Mouse (Mus musculus): Measurements from ENCODE around the gene Gm4881. TPM values are rescaled to one million over a fixed set of nuclear protein-coding genes. Genes with fewer than 3 reads are reported as not detected.
"Not testable (repeated sequence)": the region's sequence is repeated elsewhere in the genome, so short reads cannot be mapped to it uniquely, and the experiment has no call there.

Gene Gm4881
- polyA plus RNA-seq, 1 experiment from 2014 or later = 1.3 TPM

- Histone ChIP-seq H3K4me2 (replicated peaks) (peak overlapping the region; percentile 74), H3K36me3 (peaks cover 10% of the 10 kb centered on the region), H3K4me1 (peaks cover 28% of the 10 kb centered on the region), H3K9ac (replicated peaks) (peak overlapping the region; percentile 68), H3K4me3 (peak overlapping the region; percentile 68), H3K27me3 (no peaks in the 10 kb centered on the region), H3K9me3 (no peaks in the 10 kb centered on the region), H3K27ac (replicated peaks) (peak overlapping the region; percentile 70)
- 0% methylated on average over 30 of the region's 30 CpGs for WGBS
- ATAC-seq (replicated peaks) = peak; percentile 99
Observed at GRCm38 (mm10) chr7:24904070-24904483, 40.2 kb downstream of the Gm4881 start.

GRCm38 (mm10) chr7:24903444-24903825 lies 40.9 kb downstream of the Gm4881 start:
- ATAC-seq (replicated peaks) = no peak
- Histone ChIP-seq H3K9me3 (no peaks in the 10 kb centered on the region), H3K27ac (replicated peaks) (peak overlapping the region; percentile 31), H3K9ac (replicated peaks) (peak overlapping the region; percentile 74), H3K36me3 (peaks cover 3% of the 10 kb centered on the region), H3K4me2 (replicated peaks) (peak overlapping the region; percentile 74), H3K27me3 (no peaks in the 10 kb centered on the region), H3K4me1 (peaks cover 28% of the 10 kb centered on the region), H3K4me3 (peak overlapping the region; percentile 68)
- 47% methylated on average over 10 of the region's 10 CpGs for WGBS

- H3K27ac ChIP-seq (replicated peaks) = peak within 1 kb of the TSS; percentile 60
- peak within 1 kb of the TSS; percentile 68 for H3K4me3 ChIP-seq
- H3K36me3 ChIP-seq = no peaks in the 10 kb centered on the region; the same call in 1 of the 2 replicates
- no peaks in the 10 kb centered on the region for H3K9me3 ChIP-seq
- WGBS = 8% methylated on average over 44 of the region's 68 CpGs
- peak within 1 kb of the TSS; percentile 74 for H3K9ac ChIP-seq (replicated peaks)
- peaks cover 28% of the 10 kb centered on the region for H3K4me1 ChIP-seq
- no peak for ATAC-seq (replicated peaks)
- no peaks in the 10 kb centered on the region for H3K27me3 ChIP-seq
- H3K4me2 ChIP-seq (replicated peaks) = peak within 1 kb of the TSS; percentile 74
Observed at GRCm38 (mm10) chr7:24902630-24903443, 41.5 kb downstream of the Gm4881 start, which contains the start of gene Arhgef1. Gene Arhgef1, plus strand, starts transcription at chr7:24902912.

- Histone ChIP-seq H3K4me2 (replicated peaks) (peak overlapping the region; percentile 74), H3K4me1 (peaks cover 28% of the 10 kb centered on the region), H3K27me3 (no peaks in the 10 kb centered on the region), H3K4me3 (peak overlapping the region; percentile 68), H3K36me3 (no peaks in the 10 kb centered on the region), H3K27ac (replicated peaks) (peak overlapping the region; percentile 60), H3K9ac (replicated peaks) (peak overlapping the region; percentile 74), H3K9me3 (no peaks in the 10 kb centered on the region)
- 58% methylated on average over 2 of the region's 2 CpGs for WGBS
- ATAC-seq (replicated peaks) = no peak
Observed at GRCm38 (mm10) chr7:24902264-24902629, 42.0 kb downstream of the Gm4881 start.

DNA sequence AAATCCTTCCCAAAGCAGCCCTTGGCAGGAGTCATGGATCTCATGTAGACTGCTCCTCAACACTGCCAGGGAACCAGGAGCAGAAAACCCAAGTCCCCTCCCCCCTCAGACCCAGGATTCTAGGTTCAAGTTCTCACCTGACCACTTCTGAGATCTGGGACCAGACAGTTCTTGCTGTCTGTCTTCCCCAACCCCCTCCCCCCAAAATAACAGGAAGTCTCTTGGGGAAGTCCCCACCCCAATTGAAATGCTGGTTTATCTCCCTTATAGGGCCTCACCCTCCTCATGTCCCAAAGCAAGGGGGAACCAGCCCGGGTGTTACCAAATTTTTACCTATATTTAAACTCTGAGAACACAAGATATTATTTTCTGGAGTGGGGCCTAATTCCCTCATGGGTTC lies 42.5 kb downstream of the Gm4881 start:
- H3K27ac ChIP-seq (replicated peaks) = peak overlapping the region; percentile 60
- no peak for ATAC-seq (replicated peaks)
- H3K4me1 ChIP-seq = peaks cover 28% of the 10 kb centered on the region
- WGBS = 81% methylated on average over 1 of the region's 1 CpGs
- H3K9ac ChIP-seq (replicated peaks) = no peak overlapping the region
- H3K4me2 ChIP-seq (replicated peaks) = no peak overlapping the region
- no peaks in the 10 kb centered on the region for H3K36me3 ChIP-seq
- no peak overlapping the region for H3K4me3 ChIP-seq
- no peaks in the 10 kb centered on the region for H3K9me3 ChIP-seq
- no peaks in the 10 kb centered on the region for H3K27me3 ChIP-seq

DNA sequence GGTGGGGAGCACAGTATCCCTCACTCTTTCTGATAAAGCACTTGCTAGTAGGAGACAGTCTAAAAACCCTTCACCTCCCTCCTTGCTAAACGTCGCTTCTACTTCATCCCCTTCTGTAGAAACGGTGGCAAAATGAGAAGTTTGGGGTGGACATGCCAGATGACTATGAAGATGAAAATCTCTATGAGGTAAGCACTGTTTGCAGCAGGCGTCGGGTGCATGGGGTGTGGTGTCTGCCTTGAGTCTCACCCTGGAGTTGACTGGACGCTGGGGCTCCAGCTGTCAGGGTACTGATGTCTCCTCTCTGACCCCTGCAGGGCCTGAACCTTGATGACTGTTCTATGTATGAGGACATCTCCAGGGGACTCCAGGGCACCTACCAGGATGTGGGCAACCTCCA lies 43.2 kb downstream of the Gm4881 start:
- H3K4me1 ChIP-seq = peaks cover 28% of the 10 kb centered on the region
- H3K9ac ChIP-seq (replicated peaks) = no peak overlapping the region
- H3K27ac ChIP-seq (replicated peaks) = no peak overlapping the region
- H3K27me3 ChIP-seq = no peaks in the 10 kb centered on the region
- H3K4me2 ChIP-seq (replicated peaks) = no peak overlapping the region
- H3K36me3 ChIP-seq = no peaks in the 10 kb centered on the region
- H3K4me3 ChIP-seq = no peak overlapping the region
- H3K9me3 ChIP-seq = no peaks in the 10 kb centered on the region
- ATAC-seq (replicated peaks) = no peak
- 80% methylated on average over 6 of the region's 6 CpGs for WGBS

- Histone ChIP-seq H3K27me3 (no peaks in the 10 kb centered on the region), H3K36me3 (no peaks in the 10 kb centered on the region), H3K4me2 (replicated peaks) (no peak overlapping the region), H3K4me3 (no peak overlapping the region), H3K4me1 (0 out of 2 replicates have a peak, but pooled peaks cover 3% of the 10 kb centered on the region), H3K27ac (replicated peaks) (no peak overlapping the region), H3K9ac (replicated peaks) (no peak overlapping the region), H3K9me3 (no peaks in the 10 kb centered on the region)
- WGBS = 84% methylated on average over 5 of the region's 5 CpGs
- ATAC-seq (replicated peaks) = no peak
Observed at GRCm38 (mm10) chr7:24897959-24898358, 46.3 kb downstream of the Gm4881 start.

DNA sequence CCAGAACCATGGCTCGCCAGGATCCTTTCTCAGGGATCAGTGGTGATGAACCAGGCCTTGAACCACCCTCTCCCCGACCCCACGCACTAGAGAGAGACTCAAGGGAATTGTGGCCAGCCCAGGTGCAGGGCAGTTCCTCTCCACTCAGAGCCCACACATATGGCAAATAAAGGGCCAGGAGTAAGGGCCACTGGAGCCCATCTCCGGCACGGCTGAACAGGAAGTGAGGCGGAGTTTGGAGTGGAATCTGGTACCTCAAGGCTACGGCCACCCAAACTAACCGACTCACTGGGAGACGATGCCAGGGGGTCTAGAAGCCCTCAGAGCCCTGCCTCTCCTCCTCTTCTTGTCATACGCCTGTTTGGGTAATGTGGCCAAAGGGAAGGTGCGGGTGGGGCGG lies 47.1 kb downstream of the Gm4881 start, which contains the start of gene Cd79a:
Cd79a (plus strand) TSS at position 158 of the 400 bp plus-strand sequence.
- no peak within 1 kb of the TSS for H3K4me2 ChIP-seq (replicated peaks)
- H3K4me3 ChIP-seq = no peak within 1 kb of the TSS
- no peaks in the 10 kb centered on the region for H3K27me3 ChIP-seq
- H3K27ac ChIP-seq (replicated peaks) = no peak within 1 kb of the TSS
- H3K4me1 ChIP-seq = no peaks in the 10 kb centered on the region
- no peaks in the 10 kb centered on the region for H3K9me3 ChIP-seq
- no peak for ATAC-seq (replicated peaks)
- H3K9ac ChIP-seq (replicated peaks) = no peak within 1 kb of the TSS
- WGBS = 83% methylated on average over 12 of the region's 12 CpGs
- no peaks in the 10 kb centered on the region for H3K36me3 ChIP-seq

DNA sequence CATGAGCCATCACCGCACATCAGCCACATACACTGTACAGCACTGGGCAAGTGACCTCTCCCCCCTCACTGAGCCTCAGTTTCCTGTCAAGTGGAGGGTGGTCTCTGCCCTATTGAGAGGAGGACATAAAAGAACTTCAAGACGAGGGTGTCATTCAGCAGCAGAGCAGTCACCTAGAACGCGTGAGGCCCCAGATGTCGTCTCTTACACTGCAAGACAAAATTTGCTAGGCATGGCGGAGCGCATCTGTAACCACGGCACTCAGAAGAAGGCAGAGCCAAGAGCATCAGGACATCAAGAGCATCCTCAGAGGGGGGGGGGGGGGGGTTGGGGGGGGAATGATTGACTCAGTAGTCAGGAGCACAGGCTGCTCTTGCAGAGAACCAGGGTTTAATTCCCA lies 48.0 kb downstream of the Gm4881 start:
- ATAC-seq (replicated peaks) = no peak
- Histone ChIP-seq H3K9ac (replicated peaks) (no peak overlapping the region), H3K27ac (replicated peaks) (no peak overlapping the region), H3K27me3 (no peaks in the 10 kb centered on the region), H3K4me2 (replicated peaks) (no peak overlapping the region), H3K4me1 (no peaks in the 10 kb centered on the region), H3K9me3 (no peaks in the 10 kb centered on the region), H3K4me3 (no peak overlapping the region), H3K36me3 (peaks cover 1% of the 10 kb centered on the region; the same call in 1 of the 2 replicates)
- WGBS = 74% methylated on average over 8 of the region's 8 CpGs

GRCm38 (mm10) chr7:24895749-24896148 lies 48.5 kb downstream of the Gm4881 start:
- not testable (repeated sequence) for H3K4me3 ChIP-seq; H3K36me3 ChIP-seq; H3K4me1 ChIP-seq; H3K27ac ChIP-seq (replicated peaks); H3K9ac ChIP-seq (replicated peaks); ATAC-seq (replicated peaks); H3K4me2 ChIP-seq (replicated peaks); H3K9me3 ChIP-seq; H3K27me3 ChIP-seq
- WGBS = 92% methylated on average over 2 of the region's 2 CpGs

- Histone ChIP-seq H3K4me2 (replicated peaks) (no peak overlapping the region), H3K4me1 (peaks cover 7% of the 10 kb centered on the region), H3K9ac (replicated peaks) (no peak overlapping the region), H3K36me3 (peaks cover 36% of the 10 kb centered on the region), H3K9me3 (no peaks in the 10 kb centered on the region), H3K4me3 (no peak overlapping the region), H3K27me3 (no peaks in the 10 kb centered on the region), H3K27ac (replicated peaks) (no peak overlapping the region)
- 82% methylated on average over 2 of the region's 2 CpGs for WGBS
- ATAC-seq (replicated peaks) = no peak
Observed at GRCm38 (mm10) chr7:24892125-24892583, 52.1 kb downstream of the Gm4881 start.

GRCm38 (mm10) chr7:24891241-24892124 lies 52.8 kb downstream of the Gm4881 start:
- H3K4me2 ChIP-seq (replicated peaks) = no peak overlapping the region
- no peak overlapping the region for H3K4me3 ChIP-seq
- H3K27ac ChIP-seq (replicated peaks) = no peak overlapping the region
- peaks cover 14% of the 10 kb centered on the region for H3K4me1 ChIP-seq
- peaks cover 43% of the 10 kb centered on the region for H3K36me3 ChIP-seq
- no peaks in the 10 kb centered on the region for H3K9me3 ChIP-seq
- WGBS = 77% methylated on average over 3 of the region's 3 CpGs
- H3K9ac ChIP-seq (replicated peaks) = no peak overlapping the region
- no peaks in the 10 kb centered on the region for H3K27me3 ChIP-seq
- no peak for ATAC-seq (replicated peaks)

Data from forebrain, embryonic 15.5 days (tissue).